Mouse (Mus musculus) neural tube, embryonic 15.5 days (tissue): Measurements from ENCODE around the gene Trappc13. TPM values are rescaled to one million over a fixed set of nuclear protein-coding genes. Genes with fewer than 3 reads are reported as not detected.

Experiments used
- polyA plus RNA-seq: library from polyadenylated mRNA; unstranded; fragments of >200 nt; fragmentation: Nextera tagmentation; extraction: Ambion mirVana; gene quantifications from 2 replicates; pipeline ENCODE4 v1.2.1, GENCODE M21; 2015

The Trappc13 gene
- polyA plus RNA-seq, 1 experiment from 2014 or later, result 61.6 TPM

Other genes with a start within 250 kb of the Trappc13 start
- gene Nln, start 68.9 kb downstream of the Trappc13 start, polyA plus RNA-seq, result 49.4 and 56.5 TPM in 2 replicates
- 28.6 and 34.5 TPM in 2 replicates for gene Sgtb, start 68.7 kb downstream of the Trappc13 start, polyA plus RNA-seq
- 30.7 and 30.8 TPM in 2 replicates for gene Trim23, start 328 bp upstream of the Trappc13 start, polyA plus RNA-seq
- gene Cenpk, start 50.1 kb upstream of the Trappc13 start, polyA plus RNA-seq, result 10.6 and 22.3 TPM in 2 replicates
- 6.8 and 8.6 TPM in 2 replicates for gene Ppwd1, start 50.4 kb upstream of the Trappc13 start, polyA plus RNA-seq
- 0.96 and 1.1 TPM in 2 replicates for gene Adamts6, start 109.4 kb upstream of the Trappc13 start, polyA plus RNA-seq